Mouse (Mus musculus) embryonic facial prominence, embryonic 10.5 days (tissue): ENCODE measurements at regions not wholly inside any gene's neighbourhood (a gene's known extent, or its start where the extent isn't known, plus 50 kb on each side); places are given as distances from the start of the nearest gene placed in this dataset.
"Not testable (repeated sequence)": the region's sequence is repeated elsewhere in the genome, so short reads cannot be mapped to it uniquely, and the experiment has no call there.

Experiments
- DNase-seq: peaks from one replicate; pipeline ENCODE4 v3.0.0-alpha.2; 2017; ENCODE audit warnings: low spot score
- H3K27ac ChIP-seq: fragments of 300-500 bp; sonication (generic); replicated peaks from 2 replicates; pipeline ENCODE4 v1.5.1; 2016; ENCODE audit warnings: mild to moderate bottlenecking
- H3K27me3 ChIP-seq: fragments of 300-500 bp; sonication (generic); replicated peaks from 2 replicates; pipeline ENCODE4 v1.6.1; 2016; ENCODE audit warnings: low read depth, mild to moderate bottlenecking; ENCODE audit not compliant: poor library complexity, severe bottlenecking
- H3K36me3 ChIP-seq: fragments of 300-500 bp; sonication (generic); replicated peaks from 2 replicates; pipeline ENCODE4 v1.6.1; 2016; ENCODE audit warnings: mild to moderate bottlenecking, moderate library complexity
- H3K4me1 ChIP-seq: fragments of 300-500 bp; sonication (generic); 2 replicates; pipeline ENCODE4 v1.6.1; 2016
- H3K4me3 ChIP-seq: fragments of 300-500 bp; sonication (generic); 2 replicates; pipeline ENCODE4 v1.5.1; 2016; ENCODE audit warnings: mild to moderate bottlenecking, moderate library complexity
- H3K9me3 ChIP-seq: fragments of 300-500 bp; sonication (generic); 2 replicates; pipeline ENCODE4 v1.6.1; 2016; ENCODE audit warnings: mild to moderate bottlenecking
- WGBS: fragments of 180-500 bp; shearing (Covaris S2); methylation state at CpG from one replicate; pipeline ENCODE4 v1.1.7; 2016; 5-methylcytosine and 5-hydroxymethylcytosine counted together

- no peak overlapping the region for H3K27ac ChIP-seq
- WGBS = 82% methylated on average over 3 of the region's 3 CpGs
Measured at GRCm38 (mm10) chr7:83369191-83369590, 215.5 kb upstream of the Tmc3 start.

GRCm38 (mm10) chr7:83369605-83370004 is 215.1 kb upstream of the Tmc3 start:
- no peaks in the 10 kb centered on the region for H3K27me3 ChIP-seq
- H3K9me3 ChIP-seq = no peaks in the 10 kb centered on the region
- H3K4me3 ChIP-seq = no peak overlapping the region
- H3K4me1 ChIP-seq = no peaks in the 10 kb centered on the region
- no peak overlapping the region for H3K27ac ChIP-seq
- no peaks in the 10 kb centered on the region for H3K36me3 ChIP-seq
- 92% methylated on average over 6 of the region's 6 CpGs for WGBS
- no peak for DNase-seq

More at GRCm38 (mm10) chr7:83369191-83369590, 215.5 kb upstream of the Tmc3 start:
- no peaks in the 10 kb centered on the region for H3K36me3 ChIP-seq
- no peak for DNase-seq
- no peaks in the 10 kb centered on the region for H3K27me3 ChIP-seq
- H3K9me3 ChIP-seq = no peaks in the 10 kb centered on the region
- no peaks in the 10 kb centered on the region for H3K4me1 ChIP-seq
- no peak overlapping the region for H3K4me3 ChIP-seq

GRCm38 (mm10) chr7:83376826-83377225 is 207.9 kb upstream of the Tmc3 start:
- no peaks in the 10 kb centered on the region for H3K9me3 ChIP-seq
- no peaks in the 10 kb centered on the region for H3K36me3 ChIP-seq
- no peak overlapping the region for H3K27ac ChIP-seq
- DNase-seq = no peak
- H3K4me3 ChIP-seq = no peak overlapping the region
- no peaks in the 10 kb centered on the region for H3K27me3 ChIP-seq
- no peaks in the 10 kb centered on the region for H3K4me1 ChIP-seq
- WGBS = 78% methylated on average over 1 of the region's 1 CpGs

GRCm38 (mm10) chr7:83381381-83382181 is 203.1 kb upstream of the Tmc3 start:
- H3K36me3 ChIP-seq = no peaks in the 10 kb centered on the region
- no peak overlapping the region for H3K4me3 ChIP-seq
- 81% methylated on average over 7 of the region's 7 CpGs for WGBS
- peaks cover 14% of the 10 kb centered on the region for H3K4me1 ChIP-seq
- H3K9me3 ChIP-seq = no peaks in the 10 kb centered on the region
- no peak overlapping the region for H3K27ac ChIP-seq
- DNase-seq = no peak
- H3K27me3 ChIP-seq = no peaks in the 10 kb centered on the region

- 36% methylated on average over 8 of the region's 8 CpGs for WGBS
- Histone ChIP-seq H3K9me3 (no peaks in the 10 kb centered on the region), H3K27ac (peak overlapping the region; percentile 35), H3K4me3 (no peak overlapping the region), H3K27me3 (no peaks in the 10 kb centered on the region), H3K36me3 (no peaks in the 10 kb centered on the region), H3K4me1 (peaks cover 14% of the 10 kb centered on the region)
- peak; percentile 48 for DNase-seq
Measured at GRCm38 (mm10) chr7:83382803-83383363, 201.8 kb upstream of the Tmc3 start.

- Histone ChIP-seq H3K9me3 (no peaks in the 10 kb centered on the region), H3K27ac (no peak overlapping the region), H3K4me3 (no peak overlapping the region), H3K4me1 (no peaks in the 10 kb centered on the region), H3K27me3 (no peaks in the 10 kb centered on the region), H3K36me3 (no peaks in the 10 kb centered on the region)
- no peak for DNase-seq
- WGBS = 78% methylated on average over 5 of the region's 5 CpGs
Measured at GRCm38 (mm10) chr7:83391388-83391787, 193.3 kb upstream of the Tmc3 start.

- Histone ChIP-seq H3K36me3 (no peaks in the 10 kb centered on the region), H3K4me1 (no peaks in the 10 kb centered on the region), H3K27me3 (no peaks in the 10 kb centered on the region), H3K9me3 (no peaks in the 10 kb centered on the region), H3K4me3 (no peak overlapping the region), H3K27ac (no peak overlapping the region)
- WGBS = 97% methylated on average over 2 of the region's 2 CpGs
- no peak for DNase-seq
Measured at GRCm38 (mm10) chr7:83392181-83392580, 192.5 kb upstream of the Tmc3 start.

GRCm38 (mm10) chr7:83392625-83393024 is 192.1 kb upstream of the Tmc3 start:
- Histone ChIP-seq H3K4me1 (no peaks in the 10 kb centered on the region), H3K4me3 (no peak overlapping the region), H3K36me3 (no peaks in the 10 kb centered on the region), H3K27me3 (no peaks in the 10 kb centered on the region), H3K9me3 (no peaks in the 10 kb centered on the region), H3K27ac (no peak overlapping the region)
- DNase-seq = no peak

- 80% methylated on average over 2 of the region's 2 CpGs for WGBS
- H3K4me3 ChIP-seq = no peak overlapping the region
- H3K36me3 ChIP-seq = no peaks in the 10 kb centered on the region
- DNase-seq = no peak
- no peaks in the 10 kb centered on the region for H3K27me3 ChIP-seq
- H3K27ac ChIP-seq = no peak overlapping the region
- no peaks in the 10 kb centered on the region for H3K4me1 ChIP-seq
- no peaks in the 10 kb centered on the region for H3K9me3 ChIP-seq
Measured at GRCm38 (mm10) chr7:83394156-83394555, 190.6 kb upstream of the Tmc3 start.

- no peak overlapping the region for H3K27ac ChIP-seq
- H3K27me3 ChIP-seq = no peaks in the 10 kb centered on the region
- H3K4me1 ChIP-seq = no peaks in the 10 kb centered on the region
- no peaks in the 10 kb centered on the region for H3K9me3 ChIP-seq
- DNase-seq = no peak
- H3K4me3 ChIP-seq = no peak overlapping the region
- no peaks in the 10 kb centered on the region for H3K36me3 ChIP-seq
Measured at GRCm38 (mm10) chr7:83399668-83400067, 185.1 kb upstream of the Tmc3 start.

GRCm38 (mm10) chr7:83401001-83401400 is 183.7 kb upstream of the Tmc3 start:
- Histone ChIP-seq H3K27ac (no peak overlapping the region), H3K36me3 (no peaks in the 10 kb centered on the region), H3K4me1 (no peaks in the 10 kb centered on the region), H3K27me3 (no peaks in the 10 kb centered on the region), H3K9me3 (no peaks in the 10 kb centered on the region), H3K4me3 (no peak overlapping the region)
- DNase-seq = no peak
- 81% methylated on average over 5 of the region's 5 CpGs for WGBS

GRCm38 (mm10) chr7:83412745-83413144 is 172.0 kb upstream of the Tmc3 start:
- H3K36me3 ChIP-seq, DNase-seq, H3K27me3 ChIP-seq, H3K4me1 ChIP-seq, H3K4me3 ChIP-seq, H3K27ac ChIP-seq, H3K9me3 ChIP-seq: not testable (repeated sequence)
- WGBS = 88% methylated on average over 5 of the region's 5 CpGs

- H3K27me3 ChIP-seq = no peaks in the 10 kb centered on the region
- no peak overlapping the region for H3K27ac ChIP-seq
- 70% methylated on average over 3 of the region's 3 CpGs for whole genome bisulfite sequencing
- H3K36me3 ChIP-seq = no peaks in the 10 kb centered on the region
- no peak overlapping the region for H3K4me3 ChIP-seq
- no peak for DNase-seq
- H3K9me3 ChIP-seq = no peaks in the 10 kb centered on the region
- H3K4me1 ChIP-seq = peaks cover 9% of the 10 kb centered on the region; the same call in 1 of the 2 replicates
Measured at GRCm38 (mm10) chr7:83429929-83430556, 154.7 kb upstream of the Tmc3 start.
